Mouse (Mus musculus): ENCODE data around the gene Mlxipl. TPM values are rescaled to one million over a fixed set of nuclear protein-coding genes. Genes with fewer than 3 reads are reported as not detected.

Mlxipl gene
- polyA plus RNA-seq, 1 experiment from 2014 or later, result 0.60 TPM

DNA sequence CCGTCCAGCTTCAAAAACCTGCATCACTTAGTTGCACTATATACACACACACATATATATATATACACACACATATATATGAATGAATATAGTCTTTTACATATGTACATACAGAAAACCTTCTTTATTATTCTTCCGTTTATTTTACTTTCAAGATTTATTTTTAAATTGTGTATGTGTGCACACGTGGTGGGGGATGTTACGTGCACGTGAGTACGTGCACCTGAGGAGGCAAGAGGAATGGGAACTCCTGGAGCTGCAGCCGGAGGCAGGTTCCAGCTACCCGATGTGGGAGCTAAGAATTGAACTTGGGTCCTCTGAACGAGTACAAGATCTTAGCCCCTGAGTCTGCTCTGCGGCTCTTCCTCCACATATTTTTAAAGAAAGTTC lies 96.5 kb downstream of the Mlxipl start:
- Histone ChIP-seq H3K9me3 (ENCODE audit: control insufficient read depth, low read length) (no peaks in the 10 kb centered on the region), H3K36me3 (ENCODE audit: control insufficient read depth, insufficient read depth, low read length) (peaks cover 3% of the 10 kb centered on the region), H3K27me3 (ENCODE audit: control insufficient read depth, insufficient read depth, low read length) (no peaks in the 10 kb centered on the region), H3K27ac (ENCODE audit: low read depth, low read length) (peak overlapping the region; percentile 97), H3K4me2 (ENCODE audit: low read depth) (peak overlapping the region; percentile 79), H3K9ac (ENCODE audit: low read length) (peak overlapping the region; percentile 65), H3K4me3 (ENCODE audit: low read depth, low read length) (peak overlapping the region; percentile 98), H3K4me1 (ENCODE audit: control insufficient read depth, insufficient read depth, low read length) (peaks cover 17% of the 10 kb centered on the region)
- no peak for DNase-seq (ENCODE audit: low spot score)
- WGBS, result 21% methylated on average over 10 of the region's 10 CpGs
- ATAC-seq (ENCODE audit: insufficient read depth, low FRiP score, low TSS enrichment), result no peak

DNA sequence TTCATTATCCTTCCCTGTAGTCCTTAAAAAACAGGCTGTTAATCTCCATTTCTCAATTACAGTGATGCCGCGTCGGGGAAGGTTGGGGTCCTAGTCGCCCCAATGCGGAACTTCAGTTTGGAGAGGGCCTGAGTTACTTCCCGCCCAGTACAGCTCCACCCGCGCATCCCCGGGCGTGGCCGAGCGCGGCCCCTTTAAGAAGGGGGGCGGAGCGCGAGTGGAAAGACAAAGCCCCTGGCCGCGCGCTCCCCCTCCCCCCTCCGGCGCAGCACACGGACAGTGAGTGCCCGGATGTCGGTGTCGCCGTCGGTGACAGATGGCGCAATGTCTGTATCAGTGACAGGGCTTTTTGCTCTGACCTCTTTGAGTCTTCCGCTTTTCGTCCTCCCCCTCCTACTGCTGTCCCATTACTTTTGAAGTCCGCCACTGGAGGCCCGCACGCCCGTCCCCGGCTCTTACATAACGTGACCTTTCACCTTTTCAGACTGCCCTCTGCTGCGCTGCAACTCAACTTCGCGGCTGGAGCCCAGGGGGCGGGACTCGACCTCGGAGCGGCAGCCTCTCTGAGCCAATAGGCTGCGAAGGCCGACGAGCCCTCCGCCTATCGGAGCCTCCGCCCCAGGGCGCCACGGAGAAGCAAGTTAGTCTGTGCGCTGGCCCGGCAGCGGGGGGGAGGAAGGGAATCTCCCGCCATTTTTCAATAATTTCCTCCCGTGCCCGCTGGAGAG lies 97.1 kb downstream of the Mlxipl start, which contains the start of gene Baz1b:
Baz1b (plus strand) TSS at position 644 of the 728 bp plus-strand sequence.
- DNase-seq (ENCODE audit: low spot score), result peak; percentile 99
- Histone ChIP-seq H3K27me3 (ENCODE audit: control insufficient read depth, insufficient read depth, low read length) (no peaks in the 10 kb centered on the region), H3K9ac (ENCODE audit: low read length) (peak within 1 kb of the TSS; percentile 99), H3K4me1 (ENCODE audit: control insufficient read depth, insufficient read depth, low read length) (peaks cover 17% of the 10 kb centered on the region), H3K4me3 (ENCODE audit: low read depth, low read length) (peak within 1 kb of the TSS; percentile 98), H3K4me2 (ENCODE audit: low read depth) (peak within 1 kb of the TSS; percentile 79), H3K9me3 (ENCODE audit: control insufficient read depth, low read length) (no peaks in the 10 kb centered on the region), H3K27ac (ENCODE audit: low read depth, low read length) (peak within 1 kb of the TSS; percentile 97), H3K36me3 (ENCODE audit: control insufficient read depth, insufficient read depth, low read length) (peaks cover 3% of the 10 kb centered on the region)
- under 1% methylated on average over 51 of the region's 57 CpGs for WGBS
- peak; percentile 96 for ATAC-seq (ENCODE audit: insufficient read depth, low FRiP score, low TSS enrichment)

DNA sequence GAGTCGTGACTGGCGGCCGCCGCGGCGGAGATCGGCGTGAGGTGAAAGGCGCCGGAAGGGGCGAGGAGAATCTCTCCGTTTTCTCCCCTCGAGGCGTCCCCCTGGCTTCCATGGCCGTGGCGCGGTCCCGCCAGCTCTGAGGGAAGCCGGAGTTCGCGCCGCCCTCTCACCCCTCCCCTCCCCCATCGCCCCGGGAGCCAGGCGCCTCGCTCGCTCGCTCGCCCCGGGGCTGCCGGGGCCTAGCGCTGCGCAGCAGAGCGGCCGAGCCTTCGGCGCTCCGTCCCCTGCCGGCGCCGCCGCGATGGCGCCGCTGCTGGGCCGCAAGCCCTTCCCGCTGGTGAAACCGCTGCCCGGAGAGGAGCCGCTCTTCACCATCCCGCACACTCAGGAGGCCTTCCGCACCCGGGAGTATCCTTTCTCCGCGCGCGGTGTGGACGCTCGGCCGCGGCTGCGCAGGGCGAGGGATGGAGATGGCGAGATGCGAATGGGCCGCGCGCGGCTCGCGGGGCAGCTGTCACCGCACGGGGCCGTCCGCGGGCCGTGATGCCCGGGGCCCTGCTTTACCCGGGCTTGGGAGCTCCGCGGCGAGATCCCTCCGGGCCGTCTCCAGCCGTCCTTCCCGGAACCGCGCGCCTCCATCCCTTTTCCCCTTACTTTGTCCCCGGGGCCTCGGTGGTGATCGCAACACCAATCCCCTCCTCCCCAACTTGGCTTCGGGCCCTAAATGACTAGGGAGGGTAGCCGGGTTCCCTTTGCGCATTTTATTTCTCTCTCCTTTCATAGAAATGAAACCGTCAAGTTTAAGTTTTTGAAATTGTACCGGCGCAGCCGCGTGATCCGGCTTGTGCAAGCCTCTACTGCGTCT lies 97.9 kb downstream of the Mlxipl start:
- H3K4me3 ChIP-seq (ENCODE audit: low read depth, low read length), result peak overlapping the region; percentile 98
- H3K4me1 ChIP-seq (ENCODE audit: control insufficient read depth, insufficient read depth, low read length), result peaks cover 17% of the 10 kb centered on the region
- H3K27ac ChIP-seq (ENCODE audit: low read depth, low read length), result peak overlapping the region; percentile 97
- H3K9ac ChIP-seq (ENCODE audit: low read length), result peak overlapping the region; percentile 99
- H3K4me2 ChIP-seq (ENCODE audit: low read depth), result peak overlapping the region; percentile 79
- WGBS, result under 1% methylated on average over 93 of the region's 102 CpGs
- DNase-seq (ENCODE audit: low spot score), result no peak
- H3K9me3 ChIP-seq (ENCODE audit: control insufficient read depth, low read length), result no peaks in the 10 kb centered on the region
- no peaks in the 10 kb centered on the region; the same call in 1 of the 2 replicates for H3K36me3 ChIP-seq (ENCODE audit: control insufficient read depth, insufficient read depth, low read length)
- peak; percentile 57; the same call in 1 of the 2 replicates for ATAC-seq (ENCODE audit: insufficient read depth, low FRiP score, low TSS enrichment)
- H3K27me3 ChIP-seq (ENCODE audit: control insufficient read depth, insufficient read depth, low read length), result no peaks in the 10 kb centered on the region

Other genes starting within 250 kb of the Mlxipl start
- not detected in 2 replicates for gene Tmem270, start 183.2 kb upstream of the Mlxipl start, polyA plus RNA-seq (2014; fragmentation: Nextera tagmentation; extraction: Ambion mirVana)
- 2.4 and 4.0 TPM in 2 replicates for gene Cldn13, start 174.4 kb upstream of the Mlxipl start, polyA plus RNA-seq (2014; fragmentation: Nextera tagmentation; extraction: Ambion mirVana)
- 8.7 and 11.6 TPM in 2 replicates for gene Mettl27, start 157.5 kb upstream of the Mlxipl start, polyA plus RNA-seq (2014; fragmentation: Nextera tagmentation; extraction: Ambion mirVana)
- 7.5 and 8.9 TPM in 2 replicates for gene Cldn4, start 143.0 kb upstream of the Mlxipl start, polyA plus RNA-seq (2014; fragmentation: Nextera tagmentation; extraction: Ambion mirVana)
- 2.2 and 3.1 TPM in 2 replicates for gene Cldn3, start 103.7 kb upstream of the Mlxipl start, polyA plus RNA-seq (2014; fragmentation: Nextera tagmentation; extraction: Ambion mirVana)
- gene Abhd11, start 80.7 kb upstream of the Mlxipl start, polyA plus RNA-seq (2014; fragmentation: Nextera tagmentation; extraction: Ambion mirVana), result 45.9 and 46.3 TPM in 2 replicates
- gene Stx1a, start 66.4 kb upstream of the Mlxipl start, polyA plus RNA-seq (2014; fragmentation: Nextera tagmentation; extraction: Ambion mirVana), result 25.4 and 36.6 TPM in 2 replicates
- gene Dnajc30, start 25.7 kb upstream of the Mlxipl start, polyA plus RNA-seq (2014; fragmentation: Nextera tagmentation; extraction: Ambion mirVana), result 26.6 and 28.3 TPM in 2 replicates
- 126 and 141 TPM in 2 replicates for gene Bud23, start 24.9 kb upstream of the Mlxipl start, polyA plus RNA-seq (2014; fragmentation: Nextera tagmentation; extraction: Ambion mirVana)
- gene Vps37d, start 11.6 kb upstream of the Mlxipl start, polyA plus RNA-seq (2014; fragmentation: Nextera tagmentation; extraction: Ambion mirVana), result 11.1 and 13.6 TPM in 2 replicates
- 19.3 and 23.2 TPM in 2 replicates for gene Tbl2, start 59.8 kb downstream of the Mlxipl start, polyA plus RNA-seq (2014; fragmentation: Nextera tagmentation; extraction: Ambion mirVana)
- gene Bcl7b, start 78.4 kb downstream of the Mlxipl start, polyA plus RNA-seq (2014; fragmentation: Nextera tagmentation; extraction: Ambion mirVana), result 44.0 and 45.3 TPM in 2 replicates
- gene Baz1b, start 97.4 kb downstream of the Mlxipl start, polyA plus RNA-seq (2014; fragmentation: Nextera tagmentation; extraction: Ambion mirVana), result 60.3 and 66.3 TPM in 2 replicates
- 9.0 and 9.5 TPM in 2 replicates for gene Fzd9, start 161.3 kb downstream of the Mlxipl start, polyA plus RNA-seq (2014; fragmentation: Nextera tagmentation; extraction: Ambion mirVana)

Measured in neural tube, embryonic 11.5 days (tissue).